Mouse (Mus musculus): Measurements from ENCODE around the gene Hltf.
"Not testable (repeated sequence)": the region's sequence is repeated elsewhere in the genome, so short reads cannot be mapped to it uniquely, and the experiment has no call there.

The Hltf gene

DNA sequence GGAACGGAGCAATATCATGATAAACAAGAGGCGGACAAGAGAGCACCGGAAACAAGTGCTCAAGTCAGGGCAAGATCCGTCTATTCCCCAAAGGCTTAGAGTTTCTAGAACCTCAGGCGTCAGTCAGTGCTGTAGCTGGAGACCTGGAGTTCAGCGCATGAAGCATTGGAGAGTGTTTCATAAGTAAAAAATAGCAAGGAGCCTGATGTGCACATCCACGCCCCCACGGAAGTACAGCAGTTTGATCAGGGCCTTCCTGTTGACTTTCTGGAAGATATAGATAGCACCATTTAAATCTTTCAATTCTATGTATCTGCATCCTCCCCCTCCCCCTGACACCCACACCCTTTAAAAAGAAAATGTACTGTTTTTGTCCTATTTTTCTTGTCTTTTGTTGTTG is 46.7 kb downstream of the Hltf start:
- DNase-seq (ENCODE audit: extremely low read depth, low read depth): no peak

DNA sequence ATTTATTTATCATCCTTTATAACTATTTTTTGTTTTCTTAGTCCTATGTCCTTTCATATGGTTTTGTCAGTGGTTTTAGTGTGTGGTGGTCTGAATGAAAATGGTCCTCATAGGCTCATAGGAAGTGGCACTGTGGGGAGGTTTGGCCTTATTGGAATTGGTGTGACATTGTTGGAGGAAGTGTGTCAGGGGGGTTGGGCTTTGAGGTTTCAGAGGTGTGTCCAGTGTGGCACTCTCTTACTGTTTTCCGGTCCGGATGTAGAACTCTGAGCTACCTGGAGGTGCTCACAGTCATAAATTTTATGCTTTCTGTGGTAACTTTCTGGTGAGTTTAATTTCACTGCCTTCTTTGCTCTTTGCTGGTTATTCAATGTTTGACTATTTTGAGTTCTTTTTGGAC is 47.2 kb downstream of the Hltf start:
- DNase-seq (ENCODE audit: extremely low read depth, low read depth): no peak

- DNase-seq (ENCODE audit: extremely low read depth, low read depth): no peak
These were observed 51.3 kb downstream of the Hltf start for GRCm38 (mm10) chr3:20108881-20109280.

DNA sequence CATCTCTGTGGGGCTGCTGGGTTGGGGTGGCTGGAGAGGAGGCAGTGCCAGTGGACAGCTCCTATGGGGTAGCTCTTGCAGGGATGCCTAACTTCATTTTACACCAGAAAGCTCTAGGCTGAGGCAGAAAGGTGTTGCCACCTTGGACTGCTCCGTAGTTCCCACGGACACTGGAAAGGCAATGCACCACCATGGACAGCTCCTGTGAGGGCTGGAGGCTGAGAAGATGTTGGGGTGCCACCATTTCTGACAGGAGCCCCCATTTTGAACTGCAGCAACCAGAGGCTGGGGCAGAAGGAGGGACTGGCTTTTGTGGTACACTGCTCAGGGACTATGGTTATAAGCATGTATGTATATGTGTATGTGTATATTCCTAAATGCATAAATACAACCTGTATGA is 54.3 kb downstream of the Hltf start:
- no peak for DNase-seq (ENCODE audit: extremely low read depth, low read depth)

- DNase-seq (ENCODE audit: extremely low read depth, low read depth): no peak
These were observed 61.5 kb downstream of the Hltf start for GRCm38 (mm10) chr3:20119044-20119591.

DNA sequence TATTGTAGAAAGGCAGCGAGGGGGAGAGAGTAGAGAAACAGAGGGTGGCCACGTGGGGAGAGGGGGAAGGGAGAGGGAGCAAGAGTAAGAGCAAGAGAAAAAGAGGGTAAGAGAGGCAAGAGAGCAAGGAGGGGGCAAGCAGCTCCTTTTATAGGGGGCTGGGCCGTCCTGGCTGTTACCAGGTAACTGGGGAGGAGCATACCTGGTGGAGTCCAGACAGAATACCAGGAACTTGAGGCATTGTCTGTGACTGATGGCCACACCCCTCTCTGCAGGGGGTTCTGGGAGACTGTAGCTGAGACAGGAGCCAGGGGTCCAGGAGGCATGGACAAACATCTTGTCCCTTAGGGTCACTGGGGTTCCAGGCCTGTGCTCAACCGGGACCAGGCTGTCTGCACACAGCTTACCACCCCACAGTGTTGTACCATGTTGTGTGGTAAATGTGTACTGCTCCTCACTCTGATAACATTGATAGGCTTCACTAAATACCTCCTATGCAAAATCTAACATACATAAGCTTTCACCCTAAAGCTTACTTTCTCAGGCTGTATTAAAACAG is 62.2 kb downstream of the Hltf start:
- DNase-seq (ENCODE audit: extremely low read depth, low read depth): no peak

DNA sequence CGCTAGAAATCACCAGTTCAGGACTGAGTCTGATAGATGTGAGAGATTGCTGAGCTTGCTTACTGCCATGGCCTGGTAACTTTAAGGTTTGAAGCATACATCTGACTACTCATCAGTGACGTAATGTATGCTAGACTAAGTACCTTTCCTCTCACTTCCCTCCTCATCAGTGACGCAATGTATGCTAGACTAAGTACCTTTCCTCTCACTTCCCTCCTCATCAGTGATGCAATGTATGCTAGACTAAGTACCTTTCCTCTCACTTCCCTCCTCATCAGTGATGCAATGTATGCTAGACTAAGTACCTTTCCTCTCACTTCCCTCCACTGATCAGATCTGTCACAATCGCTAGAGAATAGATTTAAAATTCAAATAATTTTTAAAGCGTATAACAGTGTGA is 64.0 kb downstream of the Hltf start:
- not testable (repeated sequence) for DNase-seq (ENCODE audit: extremely low read depth, low read depth)

DNA sequence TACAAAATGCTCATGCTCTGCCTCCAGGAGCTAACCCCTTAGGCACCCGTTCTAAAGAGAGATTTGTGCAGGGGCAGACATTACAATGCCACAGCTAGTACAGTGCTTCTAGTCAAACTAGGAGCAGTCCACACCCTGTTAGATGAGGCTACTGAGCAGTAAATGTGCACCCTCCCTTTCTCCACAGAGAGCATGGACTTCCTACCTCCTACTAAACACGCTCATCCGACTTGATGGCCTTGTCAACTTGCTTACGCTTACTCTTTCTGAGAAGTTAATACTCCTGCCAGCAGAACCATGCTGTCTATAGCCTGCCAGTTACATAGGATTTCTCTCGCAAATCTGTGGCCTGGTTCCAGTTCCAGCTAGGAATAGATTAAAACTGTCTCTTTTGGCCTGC is 68.0 kb downstream of the Hltf start:
- no peak for DNase-seq (ENCODE audit: extremely low read depth, low read depth)

DNA sequence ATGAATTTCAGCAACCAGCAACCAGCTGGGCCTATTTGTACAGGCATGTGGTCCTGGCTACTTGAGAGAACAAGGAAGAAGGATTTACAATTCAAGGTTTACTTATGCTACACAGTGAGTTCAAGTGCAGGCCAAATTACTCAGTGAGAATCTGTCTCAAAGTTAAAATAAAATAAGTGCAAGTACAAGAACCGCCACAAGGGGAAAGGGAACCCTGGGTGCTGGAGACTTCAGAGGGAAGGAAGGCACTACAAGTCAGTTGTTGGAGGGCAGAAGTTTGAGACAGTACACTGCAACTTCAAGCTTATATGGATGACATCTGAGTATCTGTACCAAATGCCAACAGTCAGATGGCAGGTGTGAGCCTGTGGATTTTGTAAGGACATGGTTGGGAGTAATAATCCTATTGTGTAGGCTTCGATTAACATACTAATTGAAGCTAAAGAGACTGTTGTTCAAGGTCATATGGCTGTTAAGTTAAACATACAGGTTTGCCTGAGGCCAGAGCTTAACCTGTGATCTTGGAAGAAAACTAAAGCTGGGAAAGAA is 69.5 kb downstream of the Hltf start:
- DNase-seq (ENCODE audit: extremely low read depth, low read depth): no peak

DNA sequence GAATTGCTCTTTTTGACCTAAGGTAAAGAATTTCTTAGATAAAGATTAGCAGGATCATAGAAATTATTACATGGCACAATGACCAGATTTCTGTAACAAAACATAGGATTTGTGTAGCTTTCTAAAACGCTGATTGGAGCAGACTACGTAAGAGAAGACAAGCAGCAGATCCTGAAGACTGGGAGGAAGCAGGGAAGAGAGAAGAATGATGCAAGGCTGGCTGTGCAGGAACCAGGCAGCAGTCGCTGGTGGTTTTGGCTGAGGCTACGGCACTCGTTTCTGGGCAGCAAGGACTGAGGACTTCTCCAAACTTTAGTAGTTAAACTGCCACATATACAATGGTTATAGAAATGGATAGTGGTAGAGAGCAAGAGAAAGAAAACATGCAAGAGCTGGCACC is 71.9 kb downstream of the Hltf start:
- DNase-seq (ENCODE audit: extremely low read depth, low read depth): no peak

GRCm38 (mm10) chr3:20130456-20131349 is 73.1 kb downstream of the Hltf start:
- no peak for DNase-seq (ENCODE audit: extremely low read depth, low read depth)

GRCm38 (mm10) chr3:20131350-20131720 is 73.7 kb downstream of the Hltf start:
- DNase-seq (ENCODE audit: extremely low read depth, low read depth): no peak

- no peak for DNase-seq (ENCODE audit: extremely low read depth, low read depth)
These were observed 75.1 kb downstream of the Hltf start for GRCm38 (mm10) chr3:20132731-20133130.

DNA sequence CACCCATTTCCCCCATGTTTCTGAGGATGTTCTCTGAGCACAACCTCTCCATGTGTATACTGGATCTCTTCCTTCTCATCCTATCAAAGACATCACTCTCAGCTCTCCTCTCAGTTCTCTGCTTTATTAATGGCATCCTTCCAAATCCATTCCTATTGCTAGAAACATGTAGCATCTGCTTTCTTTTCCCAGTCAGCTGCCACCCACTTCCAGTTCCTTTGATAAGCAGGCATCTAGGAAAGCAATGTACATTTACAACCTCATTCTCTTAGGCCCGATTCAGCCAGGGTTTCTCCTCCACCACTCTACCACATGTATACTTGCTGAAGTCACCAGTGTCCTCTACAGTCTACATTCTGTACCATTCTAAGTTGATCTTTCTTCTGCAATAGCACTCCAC is 76.1 kb downstream of the Hltf start:
- DNase-seq (ENCODE audit: extremely low read depth, low read depth): no peak

GRCm38 (mm10) chr3:20134545-20134944 is 76.9 kb downstream of the Hltf start:
- DNase-seq (ENCODE audit: extremely low read depth, low read depth): no peak

- no peak for DNase-seq (ENCODE audit: extremely low read depth, low read depth)
These were observed 79.4 kb downstream of the Hltf start for GRCm38 (mm10) chr3:20136868-20137581.

GRCm38 (mm10) chr3:20141240-20141639 is 83.6 kb downstream of the Hltf start:
- DNase-seq (ENCODE audit: extremely low read depth, low read depth): no peak

DNA sequence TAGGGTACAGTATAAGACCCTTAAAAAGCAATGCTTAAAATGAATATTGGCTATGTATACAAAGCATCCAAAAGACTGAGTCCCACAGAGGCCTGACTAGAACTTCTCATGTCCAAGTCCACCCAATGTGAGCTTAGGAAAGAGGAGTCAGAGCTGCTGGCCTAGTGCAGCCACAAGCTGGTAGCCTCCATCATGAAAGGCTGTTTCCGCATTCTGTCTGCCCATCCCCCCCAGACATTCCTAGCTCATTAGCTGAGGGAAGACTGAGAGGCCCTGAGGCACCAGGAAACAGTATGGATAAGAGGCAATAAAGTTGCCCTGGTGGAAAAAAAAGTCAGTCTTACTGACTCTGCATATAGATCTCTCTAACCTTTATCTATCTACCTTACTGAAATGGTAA is 84.1 kb downstream of the Hltf start:
- DNase-seq (ENCODE audit: extremely low read depth, low read depth): no peak

- no peak for DNase-seq (ENCODE audit: extremely low read depth, low read depth)
These were observed 84.5 kb downstream of the Hltf start for GRCm38 (mm10) chr3:20142101-20142500.

DNA sequence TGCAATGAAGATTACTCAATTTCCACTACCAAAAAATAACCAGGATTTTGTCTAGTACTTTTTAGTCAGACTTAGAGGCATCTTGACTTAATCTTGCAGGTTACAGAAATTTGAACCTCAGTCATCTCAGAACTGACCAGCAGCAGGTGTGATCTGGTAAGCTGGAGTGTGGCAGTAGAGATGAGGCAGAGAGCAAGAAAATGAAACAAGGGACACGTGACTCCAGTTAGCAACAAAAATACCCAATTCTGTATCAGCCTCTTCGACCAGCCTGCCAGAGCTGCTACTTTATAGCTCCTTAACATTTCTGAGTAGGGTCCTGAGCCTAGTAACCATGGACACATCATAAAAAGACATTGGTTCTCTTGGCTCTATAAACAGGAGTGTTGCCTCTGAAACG is 85.0 kb downstream of the Hltf start:
- DNase-seq (ENCODE audit: extremely low read depth, low read depth): no peak

- DNase-seq (ENCODE audit: extremely low read depth, low read depth): no peak
These were observed 86.1 kb downstream of the Hltf start for GRCm38 (mm10) chr3:20143726-20144125.

GRCm38 (mm10) chr3:20144401-20144800 is 86.8 kb downstream of the Hltf start:
- DNase-seq (ENCODE audit: extremely low read depth, low read depth): no peak
